Comparison of ENCODE assay signal across 8 mouse cellular contexts in the genomic region with DNA sequence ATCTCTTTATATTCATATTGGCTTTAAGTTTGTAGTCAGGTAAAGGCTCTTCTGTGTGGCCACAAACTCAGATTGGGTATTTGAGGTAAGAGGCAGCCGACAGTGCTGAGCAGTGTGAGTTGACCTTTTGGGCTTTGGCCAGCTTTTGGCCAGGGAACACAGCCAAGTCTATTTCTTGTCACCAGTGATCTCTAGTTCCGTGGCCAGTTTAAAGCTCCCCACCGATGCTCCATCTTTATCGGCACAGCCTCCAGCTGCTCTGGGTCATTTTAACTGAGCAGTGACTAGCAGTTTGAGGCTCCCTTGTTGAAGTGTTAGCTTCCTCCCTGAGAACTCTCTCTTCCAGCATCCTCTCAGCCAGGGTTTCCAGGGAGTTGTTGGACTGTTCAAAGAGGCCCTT. TPM values are rescaled to one million over a fixed set of nuclear protein-coding genes. Genes with fewer than 3 reads are reported as not detected.
A peak's percentile ranks its signal among the peaks of the same experiment; 100 is the strongest.
DNase-seq lines count a peak whose midpoint lies in the region; ATAC-seq lines count a peak whose summit lies in the region.

No protein-coding gene starts in this region.

- H3K9ac ChIP-seq in midbrain, embryonic 15.5 days, result no peak overlapping the region

- 85% methylated on average over 4 of the region's 4 CpGs for WGBS in midbrain, embryonic 10.5 days
- WGBS in midbrain, embryonic 15.5 days, result 65% methylated on average over 4 of the region's 4 CpGs
- WGBS in macrophage (ENCODE audit: missing documents), result 29% methylated on average over 4 of the region's 4 CpGs

- no peaks in the 10 kb centered on the region for H3K36me3 ChIP-seq in midbrain, embryonic 10.5 days
- no peaks in the 10 kb centered on the region for H3K36me3 ChIP-seq in midbrain, embryonic 15.5 days (replicated peaks)
- peaks cover 10% of the 10 kb centered on the region; the same call in 1 of the 2 replicates for H3K36me3 ChIP-seq in macrophage (ENCODE audit: inconsistent target)

- no peaks in the 10 kb centered on the region; the same call in 1 of the 2 replicates for H3K79me2 ChIP-seq in macrophage (ENCODE audit: inconsistent target)

- ATAC-seq in midbrain, embryonic 15.5 days (replicated peaks), result no peak

- H3K9me3 ChIP-seq in midbrain, embryonic 10.5 days (replicated peaks), result no peaks in the 10 kb centered on the region
- no peaks in the 10 kb centered on the region for H3K9me3 ChIP-seq in midbrain, embryonic 15.5 days

- no peak for DNase-seq in midbrain, embryonic 10.5 days (ENCODE audit: low spot score)
- DNase-seq in cerebellum, postnatal 14 days, result peak; percentile 86 to 90
- DNase-seq in heart, adult 8-10 months (ENCODE audit: low spot score), result peak; percentile 60
- peak; percentile 71 for DNase-seq in kidney, adult 18-20 months
- no peak for DNase-seq in testis, postnatal 14 days (ENCODE audit: low spot score)
- no peak for DNase-seq in left cerebral cortex, adult 18-20 months (ENCODE audit: low spot score in 2 of 2)

- H3K27me3 ChIP-seq in midbrain, embryonic 10.5 days (ENCODE audit: low read depth, poor library complexity, severe bottlenecking), result no peaks in the 10 kb centered on the region; the same call in 1 of the 2 replicates
- H3K27me3 ChIP-seq in midbrain, embryonic 15.5 days (replicated peaks), result no peaks in the 10 kb centered on the region

- no peak overlapping the region for H3K4me3 ChIP-seq in midbrain, embryonic 10.5 days
- H3K4me3 ChIP-seq in midbrain, embryonic 15.5 days, result no peak overlapping the region
- no peak overlapping the region for H3K4me3 ChIP-seq in macrophage (ENCODE audit: inconsistent target)

- H3K27ac ChIP-seq in midbrain, embryonic 10.5 days (replicated peaks), result peak overlapping the region; percentile 47; the same call in 1 of the 2 replicates
- H3K27ac ChIP-seq in midbrain, embryonic 15.5 days, result no peak overlapping the region
- H3K27ac ChIP-seq in macrophage, result peak overlapping the region; percentile 71

- H3K4me1 ChIP-seq in midbrain, embryonic 10.5 days, result peaks cover 34% of the 10 kb centered on the region
- peaks cover 13% of the 10 kb centered on the region for H3K4me1 ChIP-seq in midbrain, embryonic 15.5 days

- no peak overlapping the region for H3K4me2 ChIP-seq in midbrain, embryonic 15.5 days

RNA-seq across cellular contexts. Expression of gene Disc1, which starts 29.8 kb away (rescaled TPM):
- 1.4 and 2.0 TPM in 2 replicates for polyA plus RNA-seq in midbrain, embryonic 10.5 days (2016; fragmentation: Nextera tagmentation; extraction: Ambion mirVana)
- polyA plus RNA-seq in midbrain, embryonic 15.5 days (2015; fragmentation: Nextera tagmentation; extraction: Ambion mirVana), result 1.6 TPM in 2 replicates
- 1 to 10 TPM in 2 of 4 experiments, under 1 TPM in 2; 0.87 to 1.8 (median 1.2) TPM for total RNA-seq in heart, adult 8-10 months (2022)
- 10 to 100 TPM; 11.7 to 53.2 (median 26.5) TPM for total RNA-seq in macrophage (2018; cell fraction: chromatin; rRNA removed)
- 1 to 10 TPM in 23 of 26 experiments, under 1 TPM in 3; 0.78 to 3.7 (median 1.8) TPM for total RNA-seq in macrophage (2018; cell fraction: cytosol; rRNA removed)
- total RNA-seq in macrophage (2018; cell fraction: nucleus; rRNA removed), result 10 to 100 TPM in 14 of 26 experiments, 1 to 10 TPM in 12; 3.5 to 35.8 (median 10.9) TPM
- 0.56 to 2.0 TPM (median 2.0 TPM) in 3 replicates for polyA plus RNA-seq in macrophage (2018)
- 1 to 10 TPM; 1.6 to 1.9 TPM for total RNA-seq in left cerebral cortex, adult 18-20 months (2021)

Comparison
In these comparisons a context has a peak if more than half of its experiments do, and no peak if none do; other contexts are left out.
1. DNase-seq: peak in cerebellum, postnatal 14 days (2 of 2), heart, adult 8-10 months (single experiment) and kidney, adult 18-20 months (single experiment); none in midbrain, embryonic 10.5 days (single experiment), testis, postnatal 14 days (single experiment) and left cerebral cortex, adult 18-20 months (0 of 2).